Mouse (Mus musculus): ENCODE measurements around the gene Evc. TPM values are rescaled to one million over a fixed set of nuclear protein-coding genes. Genes with fewer than 3 reads are reported as not detected.

Gene Evc
- not detected for polyA plus RNA-seq (2017; shearing (Covaris generic))

DNA sequence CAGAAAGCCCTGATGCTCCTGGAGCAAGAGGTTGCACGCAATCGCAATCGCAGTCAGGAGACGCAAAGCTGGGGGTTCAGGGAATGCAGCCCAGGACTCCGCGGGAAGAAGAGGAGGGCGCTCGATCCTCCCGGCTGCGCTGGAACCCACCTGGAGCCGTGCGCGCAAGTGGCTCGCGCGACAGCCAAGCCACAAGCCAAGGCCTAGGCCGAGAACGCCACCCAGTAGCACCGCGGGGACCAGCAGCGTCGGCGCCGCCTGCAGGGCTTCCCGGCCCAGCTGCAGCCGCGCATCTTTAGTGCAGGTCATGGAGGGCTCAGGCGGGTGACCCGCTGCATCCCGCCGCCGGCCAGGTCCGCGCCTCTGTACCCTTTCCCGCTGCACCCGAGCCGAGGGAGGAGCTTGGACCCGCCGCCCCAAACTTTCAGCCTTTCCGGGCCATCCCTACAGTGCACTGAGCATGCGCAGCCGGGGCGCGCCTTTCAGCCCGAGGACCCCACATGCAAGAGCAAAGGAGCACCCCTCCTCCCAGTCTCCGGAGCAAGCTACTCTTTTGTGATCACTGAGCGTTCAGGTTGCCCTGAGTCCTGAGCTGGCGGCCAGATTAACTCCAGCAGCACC lies at the start of gene Evc:
Gene Evc, minus strand, starts transcription at position 410 of the 621 bp plus-strand sequence.
- no peak for ATAC-seq

DNA sequence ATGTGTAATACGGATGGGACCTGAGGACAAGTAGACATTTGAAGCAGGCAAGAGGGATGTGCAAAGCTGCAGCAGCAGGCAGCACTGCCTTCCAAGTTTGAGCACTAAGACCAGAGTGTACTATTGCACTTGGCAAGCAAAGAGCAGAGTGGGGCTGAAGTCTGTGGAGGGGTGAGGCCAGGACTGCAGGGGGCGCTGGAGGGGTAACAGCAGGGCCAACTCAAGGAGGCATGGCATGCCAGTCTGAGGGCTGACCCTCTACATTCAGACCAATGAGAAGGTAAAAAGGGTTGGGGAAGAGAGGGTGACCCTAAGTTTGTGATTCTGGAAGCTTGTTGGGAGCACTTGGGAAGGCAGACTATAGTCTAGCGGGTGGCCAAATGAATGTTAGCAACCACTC lies 46.9 kb upstream of the Evc start:
- no peak for ATAC-seq

DNA sequence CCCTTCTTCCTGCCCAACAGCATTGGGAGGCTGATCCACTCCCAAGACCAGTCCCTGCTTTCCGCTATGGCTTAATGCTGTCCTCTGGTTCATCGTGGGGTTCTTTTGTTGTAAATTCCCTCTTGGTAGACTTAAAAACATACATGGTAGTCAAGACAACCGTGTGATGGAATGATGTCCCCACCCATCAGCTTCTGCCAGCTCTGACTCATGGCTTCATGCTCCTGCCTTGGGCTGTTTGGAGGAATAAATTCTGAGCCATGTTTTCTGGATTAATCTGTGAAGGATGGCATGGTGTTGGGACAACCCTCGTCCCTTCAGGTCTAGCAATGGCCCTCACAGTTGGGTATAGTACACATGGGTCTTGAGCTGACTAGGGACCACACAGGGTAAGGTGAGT lies 43.9 kb upstream of the Evc start:
- ATAC-seq: no peak

- ATAC-seq: no peak
These were observed 40.7 kb upstream of the Evc start for GRCm38 (mm10) chr5:37377376-37377775.

DNA sequence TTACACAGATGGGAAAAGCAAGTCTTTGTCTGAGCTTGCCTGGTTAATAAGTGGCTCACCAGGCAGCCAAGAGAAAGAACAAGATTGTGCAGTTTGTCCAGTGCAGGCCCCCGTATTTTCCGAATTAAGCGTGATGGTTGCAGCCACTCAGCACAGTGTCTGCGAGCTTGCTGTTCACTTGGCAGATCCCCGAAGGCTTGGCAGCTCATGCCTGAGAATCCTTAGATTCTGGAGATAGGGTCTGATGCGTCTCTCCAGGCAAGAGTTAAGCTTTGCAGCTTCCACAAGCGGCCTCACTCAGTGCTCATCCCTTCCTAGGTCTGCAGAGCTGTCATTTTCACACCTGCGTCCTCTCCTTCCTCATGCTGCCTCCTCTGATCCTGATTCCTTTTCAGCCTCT lies 32.1 kb upstream of the Evc start:
- ATAC-seq: no peak

- no peak for ATAC-seq
These were observed 29.1 kb upstream of the Evc start for GRCm38 (mm10) chr5:37365751-37366150.

DNA sequence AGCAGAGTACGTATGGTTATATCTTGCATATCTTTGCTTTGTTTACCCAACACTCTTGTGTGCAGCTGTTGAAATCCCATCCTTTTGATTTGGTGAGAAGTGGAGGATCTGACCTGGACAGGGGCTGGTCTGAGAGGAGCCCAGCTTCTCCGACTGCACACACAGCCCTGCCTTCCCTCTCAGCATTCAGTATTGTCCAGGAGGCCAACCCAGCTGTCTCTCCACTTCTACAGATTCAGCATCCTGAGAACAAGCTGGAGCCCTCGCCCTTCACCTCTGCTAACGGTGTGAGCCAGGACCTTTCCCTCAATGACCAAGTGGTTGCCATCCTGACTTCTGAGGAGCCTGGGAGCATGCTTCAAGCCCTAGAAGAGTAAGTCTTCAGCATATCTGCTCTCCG lies 26.6 kb upstream of the Evc start:
- ATAC-seq: no peak

DNA sequence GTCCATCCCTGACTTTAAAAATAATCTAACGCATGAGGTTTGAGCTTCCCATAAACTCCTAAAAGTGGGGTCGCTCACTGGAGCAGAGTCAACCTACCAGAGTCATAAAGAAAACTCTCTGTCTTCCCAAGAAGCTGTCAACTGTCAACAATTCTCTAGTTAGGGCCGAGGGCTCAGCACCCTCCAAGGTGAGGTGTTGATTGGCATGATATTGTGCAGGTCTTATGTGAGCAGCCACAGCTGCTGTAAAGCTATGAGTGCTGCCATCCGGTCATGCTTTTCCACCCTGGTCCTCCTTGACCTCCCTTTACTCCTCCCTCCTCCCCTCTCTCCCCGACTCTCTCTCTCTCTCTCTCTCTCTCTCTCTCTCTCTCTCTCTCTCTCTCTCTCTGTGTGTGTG lies 25.9 kb upstream of the Evc start:
- no peak for ATAC-seq

- no peak for ATAC-seq
These were observed 19.3 kb upstream of the Evc start for GRCm38 (mm10) chr5:37356027-37356426.

GRCm38 (mm10) chr5:37354385-37354784 lies 17.7 kb upstream of the Evc start:
- ATAC-seq: no peak

DNA sequence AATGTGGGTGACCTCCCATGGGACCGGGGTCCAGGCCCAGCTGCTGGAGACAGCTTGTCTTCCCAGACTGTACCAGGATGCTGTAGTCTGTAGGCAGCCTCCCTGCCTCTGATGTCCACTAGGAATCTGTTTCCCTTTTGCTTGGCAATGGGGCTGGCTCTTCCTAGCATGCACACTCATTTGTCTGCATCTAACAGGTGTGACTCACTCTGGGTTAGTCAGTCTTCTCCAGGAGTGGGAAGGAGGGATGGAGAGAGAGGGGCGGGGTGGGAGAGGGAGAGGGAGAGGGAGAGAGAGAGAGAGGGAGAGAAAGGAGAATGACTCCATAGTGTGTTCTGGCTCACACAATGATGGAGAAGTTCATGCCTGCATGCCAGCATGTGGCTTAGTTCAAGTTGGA lies 15.1 kb upstream of the Evc start:
- ATAC-seq: no peak

DNA sequence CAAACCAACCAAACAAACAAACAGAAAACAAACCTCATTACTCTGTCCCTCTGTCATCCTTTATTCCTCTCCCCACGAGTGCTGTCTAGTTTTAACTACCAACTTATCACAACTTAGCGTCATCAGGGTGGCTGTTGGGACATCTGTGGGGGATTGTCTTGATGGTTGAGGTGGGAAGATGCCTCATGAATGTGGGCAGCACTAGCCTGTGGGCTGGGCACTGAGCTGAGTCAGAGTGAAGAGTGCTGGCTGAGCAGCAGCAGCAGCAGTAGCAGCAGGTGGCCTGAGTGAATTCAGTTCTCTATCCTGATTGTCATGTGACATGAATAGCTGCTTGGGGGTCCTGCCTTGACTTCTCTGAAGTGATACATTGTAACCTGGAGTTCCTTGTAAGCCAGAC lies 7.3 kb upstream of the Evc start:
- no peak for ATAC-seq

GRCm38 (mm10) chr5:37338288-37338687 lies 1.6 kb upstream of the Evc start, which contains the start of gene Evc2:
Evc2 (plus strand) TSS chr5:37338499.
- ATAC-seq: no peak

- ATAC-seq: no peak
These were observed 1.0 kb upstream of the Evc start for GRCm38 (mm10) chr5:37337696-37338095.

DNA sequence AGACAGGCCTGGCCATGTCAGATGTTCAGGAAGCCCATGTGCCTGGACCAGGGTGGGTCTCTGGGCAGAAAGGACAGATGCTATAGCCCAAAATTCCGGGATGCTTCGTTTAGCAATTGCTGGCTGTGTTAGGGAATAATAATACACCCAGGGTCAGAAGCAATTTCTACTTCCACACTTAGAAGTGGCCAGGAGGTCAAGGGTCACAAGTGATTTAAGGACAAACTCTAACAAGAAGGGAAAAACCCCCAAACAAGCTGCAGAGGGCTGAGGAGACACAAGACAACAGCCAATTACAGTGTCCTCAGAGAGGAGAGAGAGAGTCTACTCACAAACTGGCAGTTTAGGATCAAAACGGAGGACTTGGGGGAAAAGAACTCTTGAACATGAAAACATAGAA lies 1.6 kb downstream of the Evc start:
- no peak for ATAC-seq

GRCm38 (mm10) chr5:37332066-37332465 lies 4.6 kb downstream of the Evc start:
- no peak for ATAC-seq

GRCm38 (mm10) chr5:37331133-37331505 lies 5.6 kb downstream of the Evc start:
- no peak for ATAC-seq

DNA sequence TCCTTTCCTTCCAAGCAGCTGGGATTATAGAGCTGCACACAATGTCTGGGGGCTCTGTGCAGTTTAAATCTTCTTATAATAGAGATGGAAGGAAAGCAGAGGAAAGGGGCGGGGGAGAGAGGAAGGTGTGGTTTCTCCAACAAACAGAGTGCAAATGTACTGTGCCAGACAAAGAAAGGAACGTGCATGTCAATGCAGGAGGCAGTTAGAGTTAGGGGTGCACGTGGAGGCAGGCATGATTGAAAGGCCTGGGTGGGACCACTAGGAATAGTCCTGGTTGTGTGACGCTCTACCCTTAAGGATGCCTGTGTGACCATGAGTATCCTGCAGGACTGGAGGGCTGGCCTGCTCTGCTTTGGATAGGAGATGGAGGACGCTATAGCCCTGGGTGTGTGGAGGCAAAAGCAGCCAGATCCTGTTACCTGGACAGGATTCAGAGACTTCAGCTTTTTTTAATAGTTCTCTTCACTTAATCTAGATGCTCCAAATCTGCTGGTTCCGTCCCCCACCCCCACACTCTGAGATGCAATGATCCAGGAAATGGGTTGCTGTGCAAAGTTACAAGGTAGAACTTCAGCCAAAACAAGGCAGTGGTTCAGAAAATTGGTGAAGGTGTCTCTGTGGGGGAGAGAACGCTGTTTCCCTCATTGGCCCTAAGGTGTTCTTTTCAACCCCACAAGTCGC lies 6.1 kb downstream of the Evc start:
- ATAC-seq: no peak

DNA sequence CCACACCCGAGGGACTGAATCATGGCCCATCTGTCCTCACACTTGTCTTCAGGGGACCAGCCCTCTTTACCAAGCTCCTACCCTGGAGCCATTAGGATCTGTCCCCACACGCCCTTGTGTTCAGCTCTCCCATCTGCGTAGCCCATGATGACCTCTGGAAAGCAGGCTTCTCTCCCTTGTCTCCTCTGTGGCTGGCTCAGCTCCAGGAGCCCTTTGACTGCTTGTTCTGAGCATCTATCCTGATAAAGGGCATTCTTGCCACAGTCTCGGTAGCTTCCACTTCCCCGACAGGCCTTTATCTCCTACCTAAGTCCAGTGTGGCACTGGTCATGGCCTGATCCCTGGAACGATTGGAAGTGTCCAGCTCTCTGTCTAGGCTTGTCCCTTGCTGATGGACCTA lies 10.0 kb downstream of the Evc start:
- no peak for ATAC-seq

- ATAC-seq: no peak
These were observed 15.9 kb downstream of the Evc start for GRCm38 (mm10) chr5:37320761-37321160.

- ATAC-seq: no peak
These were observed 16.5 kb downstream of the Evc start for GRCm38 (mm10) chr5:37320174-37320573.

GRCm38 (mm10) chr5:37318715-37319114 lies 18.0 kb downstream of the Evc start:
- no peak for ATAC-seq

DNA sequence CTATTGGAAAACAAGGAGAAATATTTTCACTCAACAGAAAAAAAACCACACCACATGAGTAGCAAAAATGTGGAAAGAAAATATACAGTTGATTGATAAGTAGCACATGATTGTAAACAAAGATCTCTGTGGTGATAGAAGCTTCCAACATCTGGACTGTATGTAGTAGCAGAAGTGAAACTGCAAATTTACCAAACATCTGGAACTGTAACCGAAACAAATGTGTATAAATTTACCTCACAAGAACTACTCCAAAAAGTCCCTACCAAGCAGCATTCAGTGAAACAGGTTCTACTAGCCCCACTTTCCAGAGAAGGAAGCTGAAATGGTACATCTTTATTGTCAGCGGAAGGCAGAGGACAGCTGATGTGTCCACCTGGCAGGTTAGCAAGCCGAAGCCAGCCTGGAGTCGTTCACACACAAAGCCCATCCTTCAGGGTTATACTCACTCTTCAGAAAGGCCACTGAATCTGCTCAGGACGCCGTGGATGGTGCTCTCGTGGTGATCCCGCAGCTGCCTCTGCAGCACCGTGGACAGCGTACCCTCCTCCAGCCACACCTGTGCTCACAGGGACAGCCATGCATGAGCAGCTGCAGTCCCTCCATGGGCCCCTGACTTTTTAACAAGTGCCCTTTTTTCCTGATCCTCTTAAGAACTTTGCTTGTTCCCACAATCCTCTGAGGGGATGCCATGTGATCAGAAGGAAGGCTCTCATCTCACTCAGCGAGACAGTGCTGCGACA lies 23.5 kb downstream of the Evc start:
- ATAC-seq: no peak

GRCm38 (mm10) chr5:37310026-37310425 lies 26.7 kb downstream of the Evc start:
- ATAC-seq: no peak

Data from activated CD4-positive, CD25-positive, alpha-beta regulatory T cell, adult 4 months (primary cell).